Mouse (Mus musculus) ES-E14 (cell line): ENCODE measurements around the gene Ank2. TPM values are rescaled to one million over a fixed set of nuclear protein-coding genes. Genes with fewer than 3 reads are reported as not detected.

ENCODE experiments used
- DNase-seq: peaks from one replicate; pipeline ENCODE4 v3.0.0-alpha.2; 2013; ENCODE audit warnings: low read depth, low spot score
- H3K27ac ChIP-seq: 2 replicates; pipeline ENCODE4 v1.5.1; 2012; ENCODE audit warnings: low read depth, mild to moderate bottlenecking, low read length, moderate library complexity, mixed read lengths; ENCODE audit not compliant: poor library complexity, insufficient read depth, severe bottlenecking
- H3K36me3 ChIP-seq: 2 replicates; pipeline ENCODE4 v1.6.1; 2012; ENCODE audit warnings: mild to moderate bottlenecking, low read length, moderate library complexity, mixed read lengths; ENCODE audit not compliant: control insufficient read depth, poor library complexity, insufficient read depth, severe bottlenecking
- H3K4me1 ChIP-seq, 2 experiments: fragments of 150-350 bp in 1 of 2; sonication (generic) in 1 of 2; 2 replicates each; pipeline ENCODE4 v1.6.1; 2012; ENCODE audit warnings: low read length in 2 of 2, mild to moderate bottlenecking in 1 of 2, mixed read lengths in 1 of 2; ENCODE audit not compliant: control insufficient read depth in 2 of 2, insufficient read depth in 2 of 2, poor library complexity in 1 of 2
- H3K4me3 ChIP-seq, 2 experiments: fragments of 150-350 bp in 1 of 2; sonication (generic) in 1 of 2; 2 replicates each; pipeline ENCODE4 v1.5.1; 2012; ENCODE audit warnings: low read length in 2 of 2, low read depth in 1 of 2, mild to moderate bottlenecking in 1 of 2, mixed read lengths in 1 of 2; ENCODE audit not compliant: insufficient read depth in 1 of 2, poor library complexity in 1 of 2, severe bottlenecking in 1 of 2
- H3K9ac ChIP-seq: 2 replicates; pipeline ENCODE4 v1.6.1; 2012; ENCODE audit warnings: low read depth, mild to moderate bottlenecking, low read length, mixed read lengths; ENCODE audit not compliant: poor library complexity, insufficient read depth, severe bottlenecking
- H3K9me3 ChIP-seq: fragments of 150-350 bp; sonication (generic); 2 replicates; pipeline ENCODE4 v1.6.1; 2012; ENCODE audit warnings: low read depth, mild to moderate bottlenecking, low read length; ENCODE audit not compliant: control insufficient read depth, insufficient read depth
- CHD2 ChIP-seq: IDR thresholded peaks from 2 replicates; pipeline ENCODE4 v1.6.1; 2014; ENCODE audit warnings: mild to moderate bottlenecking, low read depth, low read length, inconsistent platforms
- HCFC1 ChIP-seq: IDR thresholded peaks from 2 replicates; pipeline ENCODE4 v1.6.1; 2012; ENCODE audit warnings: low read length, inconsistent platforms, borderline replicate concordance; ENCODE audit not compliant: insufficient read depth
- MAFK ChIP-seq: IDR thresholded peaks from 2 replicates; pipeline ENCODE4 v1.6.1; 2014; ENCODE audit warnings: mild to moderate bottlenecking, low read depth, low read length, inconsistent platforms; ENCODE audit not compliant: insufficient read depth
- ZC3H11A ChIP-seq: IDR thresholded peaks from 2 replicates; pipeline ENCODE4 v1.6.1; 2012; ENCODE audit warnings: low read depth, mild to moderate bottlenecking, inconsistent platforms, low read length, borderline replicate concordance
- ZNF384 ChIP-seq: IDR thresholded peaks from 2 replicates; pipeline ENCODE4 v1.6.1; 2012; ENCODE audit warnings: low read depth, low read length, inconsistent platforms
- in situ Hi-C, 2 experiments: fragments of 600-800 bp; cut with MboI; formaldehyde crosslinking; loops; one replicate each; pipeline ENCODE4 v1.15.1; 2025; ENCODE audit warnings: low sequenced_read_pairs in 2 of 2, inconsistent platforms in 1 of 2; ENCODE audit not compliant: unreplicated experiment in 2 of 2
- total RNA-seq: library from RNA; depleted of rRNA; stranded (reverse); fragments of 300-350 nt; gene quantifications from 2 replicates; pipeline ENCODE4 v1.2.3, GENCODE M21; 2012

Ank2 gene
- total RNA-seq, 1 experiment: 15.2 TPM

GRCm38 (mm10) chr3:127316717-127317116 lies 182.4 kb downstream of the Ank2 start:
- Histone ChIP-seq H3K9me3 (no peaks in the 10 kb centered on the region), H3K27ac (no peak overlapping the region), H3K4me1 (no peaks in the 10 kb centered on the region), H3K36me3 (no peaks in the 10 kb centered on the region), H3K9ac (no peak overlapping the region), H3K4me3 (no peak overlapping the region)
- no peak for DNase-seq
- in situ Hi-C loops: no loop called here
- TF ChIP-seq MAFK (no peak), ZNF384 (no peak), HCFC1 (no peak), CHD2 (no peak), ZC3H11A (no peak)

- H3K27ac ChIP-seq: no peak overlapping the region
- no peak for DNase-seq
- no peak for TF ChIP-seq HCFC1
- no peak for TF ChIP-seq CHD2
- H3K4me3 ChIP-seq: no peak overlapping the region
- H3K36me3 ChIP-seq: no peaks in the 10 kb centered on the region
- no peaks in the 10 kb centered on the region for H3K9me3 ChIP-seq
- no peaks in the 10 kb centered on the region for H3K4me1 ChIP-seq
- in situ Hi-C loops: no loop called here
- no peak overlapping the region for H3K9ac ChIP-seq
Observed at GRCm38 (mm10) chr3:127311521-127311920, 187.6 kb downstream of the Ank2 start.

GRCm38 (mm10) chr3:127310079-127310478 lies 189.1 kb downstream of the Ank2 start:
- in situ Hi-C loops: no loop called here
- DNase-seq: no peak
- TF ChIP-seq ZNF384: no peak
- TF ChIP-seq MAFK: no peak
- no peak for TF ChIP-seq HCFC1
- TF ChIP-seq CHD2: no peak
- no peak for TF ChIP-seq ZC3H11A
- H3K9me3 ChIP-seq: no peaks in the 10 kb centered on the region
- no peaks in the 10 kb centered on the region for H3K4me1 ChIP-seq
- no peak overlapping the region for H3K27ac ChIP-seq
- no peak overlapping the region for H3K9ac ChIP-seq
- H3K4me3 ChIP-seq: no peak overlapping the region
- no peaks in the 10 kb centered on the region for H3K36me3 ChIP-seq

- Histone ChIP-seq H3K9ac (no peak overlapping the region), H3K36me3 (no peaks in the 10 kb centered on the region), H3K4me3 (no peak overlapping the region), H3K9me3 (no peaks in the 10 kb centered on the region), H3K4me1 (peaks cover 0 to 2% of the 10 kb centered on the region in 2 experiments; a peak in 1 of 4 replicates), H3K27ac (no peak overlapping the region)
- DNase-seq: no peak
- in situ Hi-C loops: no loop called here
- TF ChIP-seq HCFC1 (no peak), ZC3H11A (no peak), MAFK (no peak), ZNF384 (no peak), CHD2 (no peak)
Observed at GRCm38 (mm10) chr3:127303957-127304553, 195.1 kb downstream of the Ank2 start.

- DNase-seq: no peak
- in situ Hi-C loops: no loop called here
Observed at GRCm38 (mm10) chr3:127303041-127303440, 196.1 kb downstream of the Ank2 start.

More at GRCm38 (mm10) chr3:127303041-127303440, 196.1 kb downstream of the Ank2 start:
- no peak overlapping the region for H3K9ac ChIP-seq
- no peak for TF ChIP-seq MAFK
- TF ChIP-seq HCFC1: no peak
- no peak for TF ChIP-seq ZC3H11A
- no peak for TF ChIP-seq ZNF384
- TF ChIP-seq CHD2: no peak
- peaks cover 0 to 2% of the 10 kb centered on the region in 2 experiments; a peak in 1 of 4 replicates for H3K4me1 ChIP-seq
- H3K27ac ChIP-seq: no peak overlapping the region
- H3K4me3 ChIP-seq: no peak overlapping the region
- no peaks in the 10 kb centered on the region for H3K36me3 ChIP-seq
- no peaks in the 10 kb centered on the region for H3K9me3 ChIP-seq
